Mouse (Mus musculus): ENCODE measurements at regions not wholly inside any gene's neighbourhood (a gene's known extent, or its start where the extent isn't known, plus 50 kb on each side); places are given as distances from the start of the nearest gene placed in this dataset.
"Not testable (repeated sequence)": the region's sequence is repeated elsewhere in the genome, so short reads cannot be mapped to it uniquely, and the experiment has no call there.

- no peak for DNase-seq (ENCODE audit: low spot score)
Observed at GRCm38 (mm10) chr14:46591753-46592359, 168.5 kb upstream of the Cdkn3 start.

- DNase-seq (ENCODE audit: low spot score), result no peak
Observed at GRCm38 (mm10) chr14:46591211-46591610, 169.1 kb upstream of the Cdkn3 start.

- no peak for DNase-seq (ENCODE audit: low spot score)
Observed at GRCm38 (mm10) chr14:46586093-46586492, 174.2 kb upstream of the Cdkn3 start.

- no peak for DNase-seq (ENCODE audit: low spot score)
Observed at GRCm38 (mm10) chr14:46578051-46579000, 182.0 kb upstream of the Cdkn3 start.

- no peak for DNase-seq (ENCODE audit: low spot score)
Observed at GRCm38 (mm10) chr14:46575889-46576288, 184.5 kb upstream of the Cdkn3 start.

- DNase-seq (ENCODE audit: low spot score), result no peak
Observed at GRCm38 (mm10) chr14:46575414-46575813, 184.9 kb upstream of the Cdkn3 start.

- DNase-seq (ENCODE audit: low spot score), result no peak
Observed at GRCm38 (mm10) chr14:46573401-46573800, 182.9 kb upstream of the Bmp4 start.

GRCm38 (mm10) chr14:46572972-46573371, 182.5 kb upstream of the Bmp4 start:
- DNase-seq (ENCODE audit: low spot score), result not testable (repeated sequence)

GRCm38 (mm10) chr14:46571841-46572240, 181.4 kb upstream of the Bmp4 start:
- no peak for DNase-seq (ENCODE audit: low spot score)

GRCm38 (mm10) chr14:46569273-46569672, 178.8 kb upstream of the Bmp4 start:
- no peak for DNase-seq (ENCODE audit: low spot score)

GRCm38 (mm10) chr14:46567411-46567780, 176.9 kb upstream of the Bmp4 start:
- no peak for DNase-seq (ENCODE audit: low spot score)

- DNase-seq (ENCODE audit: low spot score), result no peak
Observed at GRCm38 (mm10) chr14:46566681-46567410, 176.4 kb upstream of the Bmp4 start.

GRCm38 (mm10) chr14:46564998-46565397, 174.5 kb upstream of the Bmp4 start:
- DNase-seq (ENCODE audit: low spot score), result peak; percentile 6

- no peak for DNase-seq (ENCODE audit: low spot score)
Observed at GRCm38 (mm10) chr14:46562016-46562415, 171.5 kb upstream of the Bmp4 start.

- DNase-seq (ENCODE audit: low spot score), result no peak
Observed at GRCm38 (mm10) chr14:46553239-46553638, 162.8 kb upstream of the Bmp4 start.

GRCm38 (mm10) chr14:46546146-46546545, 155.7 kb upstream of the Bmp4 start:
- no peak for DNase-seq (ENCODE audit: low spot score)

GRCm38 (mm10) chr14:46539466-46540187, 149.2 kb upstream of the Bmp4 start:
- DNase-seq (ENCODE audit: low spot score), result no peak

- DNase-seq (ENCODE audit: low spot score), result no peak
Observed at GRCm38 (mm10) chr14:46536002-46536762, 145.7 kb upstream of the Bmp4 start.

GRCm38 (mm10) chr14:46532697-46533096, 142.2 kb upstream of the Bmp4 start:
- DNase-seq (ENCODE audit: low spot score), result no peak

- DNase-seq (ENCODE audit: low spot score), result no peak
Observed at GRCm38 (mm10) chr14:46530452-46530851, 140.0 kb upstream of the Bmp4 start.

GRCm38 (mm10) chr14:46529086-46529715, 138.7 kb upstream of the Bmp4 start:
- DNase-seq (ENCODE audit: low spot score), result no peak
